Mouse (Mus musculus) erythroblast, embryonic 14.5 days (primary cell): Measurements from ENCODE around the gene Samd7. TPM values are rescaled to one million over a fixed set of nuclear protein-coding genes. Genes with fewer than 3 reads are reported as not detected.
A peak's percentile ranks its signal among the peaks of the same experiment; 100 is the strongest.
"Not testable (repeated sequence)": the region's sequence is repeated elsewhere in the genome, so short reads cannot be mapped to it uniquely, and the experiment has no call there.

Experiments
- H3K27me3 ChIP-seq: 2 replicates; pipeline ENCODE4 v1.6.1; 2012; ENCODE audit warnings: inconsistent platforms; ENCODE audit not compliant: control insufficient read depth
- H3K36me3 ChIP-seq: 2 replicates; pipeline ENCODE4 v1.6.1; 2012; ENCODE audit warnings: mild to moderate bottlenecking, inconsistent platforms; ENCODE audit not compliant: control insufficient read depth
- H3K4me1 ChIP-seq: 2 replicates; pipeline ENCODE4 v1.6.1; 2012; ENCODE audit warnings: inconsistent platforms; ENCODE audit not compliant: control insufficient read depth
- H3K4me3 ChIP-seq: replicated peaks from 2 replicates; pipeline ENCODE3; 2012; ENCODE audit warnings: moderate library complexity, mild to moderate bottlenecking, inconsistent platforms
- H3K9me3 ChIP-seq: 2 replicates; pipeline ENCODE4 v1.6.1; 2012; ENCODE audit warnings: low read length, inconsistent platforms, mixed read lengths; ENCODE audit not compliant: control insufficient read depth
- GATA1 ChIP-seq: IDR thresholded peaks from 2 replicates; pipeline ENCODE4 v1.6.1; 2012; ENCODE audit warnings: low read length, inconsistent platforms, mixed read lengths
- TAL1 ChIP-seq: IDR thresholded peaks from 3 replicates; pipeline ENCODE4 v1.6.1; 2012; ENCODE audit warnings: low read length, inconsistent platforms, mixed read lengths
- polyA plus RNA-seq: library from polyadenylated mRNA; stranded (reverse); fragments of >175 nt; gene quantifications from 2 replicates; pipeline ENCODE4 v1.2.3, GENCODE M21; 2012

Samd7 gene
- not detected in 2 replicates for polyA plus RNA-seq

GRCm38 (mm10) chr3:30746006-30746405 lies at the start of gene Samd7:
Samd7 (plus strand) TSS chr3:30746293.
- TF ChIP-seq GATA1 (no peak), TAL1 (no peak)
- Histone ChIP-seq H3K27me3 (peaks cover 6% of the 10 kb centered on the region), H3K4me3 (no peak within 1 kb of the TSS), H3K4me1 (no peaks in the 10 kb centered on the region; the same call in 1 of the 2 replicates), H3K36me3 (no peaks in the 10 kb centered on the region), H3K9me3 (no peaks in the 10 kb centered on the region)

GRCm38 (mm10) chr3:30696346-30696745 lies 49.7 kb upstream of the Samd7 start:
- TF ChIP-seq GATA1 = no peak
- no peak for TF ChIP-seq TAL1
- H3K4me3 ChIP-seq = no peak overlapping the region
- H3K9me3 ChIP-seq = no peaks in the 10 kb centered on the region
- no peaks in the 10 kb centered on the region for H3K27me3 ChIP-seq
- no peaks in the 10 kb centered on the region for H3K36me3 ChIP-seq
- H3K4me1 ChIP-seq = no peaks in the 10 kb centered on the region

- TF ChIP-seq TAL1 (no peak), GATA1 (no peak)
- Histone ChIP-seq H3K36me3 (no peaks in the 10 kb centered on the region), H3K4me1 (no peaks in the 10 kb centered on the region), H3K9me3 (no peaks in the 10 kb centered on the region), H3K4me3 (no peak overlapping the region), H3K27me3 (no peaks in the 10 kb centered on the region)
Measured at GRCm38 (mm10) chr3:30697891-30698290, 48.2 kb upstream of the Samd7 start.

GRCm38 (mm10) chr3:30699711-30700505 lies 46.2 kb upstream of the Samd7 start, which contains the start of gene Lrrc31:
Lrrc31 (minus strand) TSS chr3:30699843.
- H3K9me3 ChIP-seq, H3K4me1 ChIP-seq, H3K27me3 ChIP-seq, H3K36me3 ChIP-seq, H3K4me3 ChIP-seq: not testable (repeated sequence)

GRCm38 (mm10) chr3:30705977-30706376 lies 40.1 kb upstream of the Samd7 start:
- H3K36me3 ChIP-seq = no peaks in the 10 kb centered on the region
- H3K27me3 ChIP-seq = peaks cover 3% of the 10 kb centered on the region
- H3K9me3 ChIP-seq = no peaks in the 10 kb centered on the region
- no peak overlapping the region for H3K4me3 ChIP-seq
- no peak for TF ChIP-seq GATA1
- no peak for TF ChIP-seq TAL1
- peaks cover 15% of the 10 kb centered on the region for H3K4me1 ChIP-seq

GRCm38 (mm10) chr3:30706614-30707276 lies 39.3 kb upstream of the Samd7 start:
- Histone ChIP-seq H3K27me3 (peaks cover 3% of the 10 kb centered on the region), H3K4me3 (no peak overlapping the region), H3K4me1 (peaks cover 15% of the 10 kb centered on the region), H3K36me3 (no peaks in the 10 kb centered on the region), H3K9me3 (no peaks in the 10 kb centered on the region)
- TF ChIP-seq GATA1 (no peak), TAL1 (peak; percentile 30; the same call in 1 of the 3 replicates)

GRCm38 (mm10) chr3:30710191-30710590 lies 35.9 kb upstream of the Samd7 start:
- Histone ChIP-seq H3K4me1 (peaks cover 15% of the 10 kb centered on the region), H3K9me3 (no peaks in the 10 kb centered on the region), H3K27me3 (peaks cover 3% of the 10 kb centered on the region), H3K36me3 (no peaks in the 10 kb centered on the region), H3K4me3 (no peak overlapping the region)
- TF ChIP-seq GATA1 = no peak
- no peak for TF ChIP-seq TAL1

- H3K27me3 ChIP-seq = no peaks in the 10 kb centered on the region; the same call in 1 of the 2 replicates
- H3K9me3 ChIP-seq = no peaks in the 10 kb centered on the region
- H3K36me3 ChIP-seq = no peaks in the 10 kb centered on the region
- no peak overlapping the region for H3K4me3 ChIP-seq
- no peaks in the 10 kb centered on the region for H3K4me1 ChIP-seq
- TF ChIP-seq GATA1 (no peak), TAL1 (no peak)
Measured at GRCm38 (mm10) chr3:30713334-30713733, 32.8 kb upstream of the Samd7 start.

- Histone ChIP-seq H3K4me3 (no peak overlapping the region), H3K4me1 (no peaks in the 10 kb centered on the region), H3K36me3 (no peaks in the 10 kb centered on the region), H3K27me3 (no peaks in the 10 kb centered on the region), H3K9me3 (no peaks in the 10 kb centered on the region)
- TF ChIP-seq TAL1 (no peak), GATA1 (no peak)
Measured at GRCm38 (mm10) chr3:30718649-30719048, 27.4 kb upstream of the Samd7 start.
